Mouse (Mus musculus) liver, embryonic 13.5 days (tissue): Measurements from ENCODE around the gene Chid1. TPM values are rescaled to one million over a fixed set of nuclear protein-coding genes. Genes with fewer than 3 reads are reported as not detected.

ENCODE experiments used
- ATAC-seq: fragments of 200-750 bp; cut with Nextera tagmentation; 2 replicates; pipeline ENCODE4 v1.8.0; 2017; ENCODE audit warnings: low read depth, mild to moderate bottlenecking, moderate number of reproducible peaks, moderate library complexity
- DNase-seq: peaks from one replicate; pipeline ENCODE4 v3.0.0; 2022
- H3K27ac ChIP-seq: fragments of 300-500 bp; sonication (generic); 2 replicates; pipeline ENCODE4 v1.5.1; 2015; ENCODE audit warnings: moderate library complexity, mild to moderate bottlenecking, inconsistent platforms
- H3K27me3 ChIP-seq: fragments of 300-500 bp; sonication (generic); 2 replicates; pipeline ENCODE4 v1.6.1; 2015; ENCODE audit warnings: mild to moderate bottlenecking, inconsistent platforms
- H3K36me3 ChIP-seq: fragments of 300-500 bp; sonication (generic); 2 replicates; pipeline ENCODE4 v1.6.1; 2015; ENCODE audit warnings: mild to moderate bottlenecking, inconsistent platforms
- H3K4me1 ChIP-seq: fragments of 300-500 bp; sonication (generic); replicated peaks from 2 replicates; pipeline ENCODE4 v1.6.1; 2015; ENCODE audit warnings: inconsistent platforms
- H3K4me2 ChIP-seq: fragments of 300-500 bp; sonication (generic); 2 replicates; pipeline ENCODE4 v1.6.1; 2015; ENCODE audit warnings: inconsistent platforms, mild to moderate bottlenecking, moderate library complexity
- H3K4me3 ChIP-seq: fragments of 300-500 bp; sonication (generic); replicated peaks from 2 replicates; pipeline ENCODE4 v1.5.1; 2015; ENCODE audit warnings: mild to moderate bottlenecking, inconsistent platforms
- H3K9ac ChIP-seq: fragments of 300-500 bp; sonication (generic); 2 replicates; pipeline ENCODE4 v1.6.1; 2015; ENCODE audit warnings: mild to moderate bottlenecking, inconsistent platforms
- H3K9me3 ChIP-seq: fragments of 300-500 bp; sonication (generic); replicated peaks from 2 replicates; pipeline ENCODE4 v1.6.1; 2016; ENCODE audit warnings: inconsistent platforms
- WGBS: fragments of 180-500 bp; shearing (Covaris S2); methylation state at CpG from one replicate; pipeline ENCODE4 v1.1.7; 2015; ENCODE audit not compliant: insufficient replicate concordance; 5-methylcytosine and 5-hydroxymethylcytosine counted together
- polyA plus RNA-seq: library from polyadenylated mRNA; unstranded; fragments of >200 nt; fragmentation: Nextera tagmentation; extraction: Ambion mirVana; gene quantifications from 2 replicates; pipeline ENCODE4 v1.2.1, GENCODE M21; 2015

Chid1 gene
- polyA plus RNA-seq, 1 experiment from 2014 or later: 28.0 TPM

- H3K4me2 ChIP-seq: no peak overlapping the region
- H3K9me3 ChIP-seq: no peaks in the 10 kb centered on the region
- H3K4me1 ChIP-seq: peaks cover 47% of the 10 kb centered on the region
- no peaks in the 10 kb centered on the region for H3K36me3 ChIP-seq
- ATAC-seq (no peak), DNase-seq (no peak)
- H3K9ac ChIP-seq: no peak overlapping the region
- 60% methylated on average over 5 of the region's 5 CpGs for WGBS
- H3K27me3 ChIP-seq: peaks cover 65% of the 10 kb centered on the region
- no peak overlapping the region for H3K27ac ChIP-seq
- no peak overlapping the region for H3K4me3 ChIP-seq
Measured at GRCm38 (mm10) chr7:141460001-141460390, 79.7 kb downstream of the Chid1 start.

- WGBS: 86% methylated on average over 17 of the region's 17 CpGs
- H3K9me3 ChIP-seq: no peaks in the 10 kb centered on the region
- H3K4me1 ChIP-seq: peaks cover 45% of the 10 kb centered on the region
- no peak overlapping the region for H3K4me2 ChIP-seq
- H3K4me3 ChIP-seq: no peak overlapping the region
- H3K27me3 ChIP-seq: peaks cover 58% of the 10 kb centered on the region
- ATAC-seq (no peak), DNase-seq (no peak)
- no peak overlapping the region for H3K9ac ChIP-seq
- H3K36me3 ChIP-seq: no peaks in the 10 kb centered on the region
- H3K27ac ChIP-seq: no peak overlapping the region
Measured at GRCm38 (mm10) chr7:141459301-141459711, 80.4 kb downstream of the Chid1 start.

- DNase-seq: no peak
- no peak overlapping the region for H3K27ac ChIP-seq
- no peaks in the 10 kb centered on the region for H3K36me3 ChIP-seq
- WGBS: 85% methylated on average over 11 of the region's 11 CpGs
- H3K9me3 ChIP-seq: no peaks in the 10 kb centered on the region
- no peak for ATAC-seq
- H3K4me3 ChIP-seq: no peak overlapping the region
- peaks cover 51% of the 10 kb centered on the region for H3K27me3 ChIP-seq
- H3K9ac ChIP-seq: no peak overlapping the region
- H3K4me2 ChIP-seq: no peak overlapping the region
- H3K4me1 ChIP-seq: peaks cover 47% of the 10 kb centered on the region
Measured at GRCm38 (mm10) chr7:141458661-141459060, 81.0 kb downstream of the Chid1 start.

GRCm38 (mm10) chr7:141457986-141458660 is 81.5 kb downstream of the Chid1 start:
- Histone ChIP-seq H3K4me2 (no peak overlapping the region), H3K9ac (no peak overlapping the region), H3K36me3 (no peaks in the 10 kb centered on the region), H3K9me3 (no peaks in the 10 kb centered on the region), H3K4me3 (no peak overlapping the region), H3K27me3 (peaks cover 46% of the 10 kb centered on the region), H3K4me1 (peaks cover 47% of the 10 kb centered on the region), H3K27ac (no peak overlapping the region)
- no peak for DNase-seq
- 70% methylated on average over 15 of the region's 15 CpGs for WGBS
- ATAC-seq: no peak

- Histone ChIP-seq H3K9ac (no peak overlapping the region), H3K27ac (no peak overlapping the region), H3K27me3 (peaks cover 37% of the 10 kb centered on the region), H3K9me3 (no peaks in the 10 kb centered on the region), H3K4me2 (no peak overlapping the region), H3K36me3 (peaks cover 1% of the 10 kb centered on the region), H3K4me1 (peaks cover 47% of the 10 kb centered on the region), H3K4me3 (no peak overlapping the region)
- 85% methylated on average over 14 of the region's 14 CpGs for WGBS
- no peak for ATAC-seq
- DNase-seq: no peak
Measured at GRCm38 (mm10) chr7:141457236-141457635, 82.4 kb downstream of the Chid1 start.

- Histone ChIP-seq H3K9me3 (no peaks in the 10 kb centered on the region), H3K9ac (no peak overlapping the region), H3K4me2 (peak overlapping the region; percentile 100), H3K4me1 (peaks cover 49% of the 10 kb centered on the region), H3K36me3 (peaks cover 6% of the 10 kb centered on the region), H3K27me3 (peaks cover 32% of the 10 kb centered on the region), H3K4me3 (peak overlapping the region; percentile 84; the same call in 1 of the 2 replicates), H3K27ac (no peak overlapping the region)
- no peak for ATAC-seq
- no peak for DNase-seq
- WGBS: 91% methylated on average over 6 of the region's 6 CpGs
Measured at GRCm38 (mm10) chr7:141456739-141457138, 82.9 kb downstream of the Chid1 start.

GRCm38 (mm10) chr7:141455610-141456314 is 83.9 kb downstream of the Chid1 start:
- peak overlapping the region; percentile 84 for H3K9ac ChIP-seq
- peak overlapping the region; percentile 100 for H3K4me2 ChIP-seq
- H3K4me3 ChIP-seq: peak overlapping the region; percentile 84
- peak; percentile 13 for ATAC-seq
- H3K36me3 ChIP-seq: peaks cover 16% of the 10 kb centered on the region
- WGBS: 2% methylated on average over 23 of the region's 23 CpGs
- peak; percentile 67 for DNase-seq
- H3K9me3 ChIP-seq: no peaks in the 10 kb centered on the region
- H3K27ac ChIP-seq: peak overlapping the region; percentile 91
- H3K4me1 ChIP-seq: peaks cover 52% of the 10 kb centered on the region
- peaks cover 22% of the 10 kb centered on the region for H3K27me3 ChIP-seq

- peak within 1 kb of the TSS; percentile 100 for H3K4me2 ChIP-seq
Measured at GRCm38 (mm10) chr7:141454967-141455551, 84.6 kb downstream of the Chid1 start, which contains the start of gene Pnpla2. Pnpla2 (plus strand) TSS chr7:141455198.

GRCm38 (mm10) chr7:141453636-141454035 is 86.0 kb downstream of the Chid1 start:
- 64% methylated on average over 2 of the region's 2 CpGs for WGBS
- 0 out of 2 replicates have a peak, but pooled peaks cover 1% of the 10 kb centered on the region for H3K27me3 ChIP-seq
- no peak for DNase-seq
- H3K4me1 ChIP-seq: peaks cover 66% of the 10 kb centered on the region
- H3K4me3 ChIP-seq: no peak overlapping the region
- no peak overlapping the region for H3K9ac ChIP-seq
- ATAC-seq: no peak
- no peak overlapping the region for H3K27ac ChIP-seq
- H3K9me3 ChIP-seq: no peaks in the 10 kb centered on the region
- peaks cover 37% of the 10 kb centered on the region for H3K36me3 ChIP-seq
- H3K4me2 ChIP-seq: no peak overlapping the region

More at GRCm38 (mm10) chr7:141454967-141455551, 84.6 kb downstream of the Chid1 start, which contains the start of gene Pnpla2:
- peaks cover 23% of the 10 kb centered on the region for H3K36me3 ChIP-seq
- H3K27me3 ChIP-seq: peaks cover 15% of the 10 kb centered on the region
- H3K9me3 ChIP-seq: no peaks in the 10 kb centered on the region
- H3K4me1 ChIP-seq: peaks cover 52% of the 10 kb centered on the region
- H3K27ac ChIP-seq: peak within 1 kb of the TSS; percentile 91
- WGBS: under 1% methylated on average over 41 of the region's 45 CpGs
- ATAC-seq (peak; percentile 88), DNase-seq (peak; percentile 93)
- H3K4me3 ChIP-seq: peak within 1 kb of the TSS; percentile 84
- peak within 1 kb of the TSS; percentile 84 for H3K9ac ChIP-seq

- DNase-seq (no peak), ATAC-seq (no peak)
- Histone ChIP-seq H3K4me1 (peaks cover 66% of the 10 kb centered on the region), H3K9ac (peak overlapping the region; percentile 36), H3K27me3 (no peaks in the 10 kb centered on the region), H3K4me3 (no peak overlapping the region), H3K36me3 (peaks cover 43% of the 10 kb centered on the region), H3K4me2 (0 out of 2 replicates have a peak overlapping the region, but pooled peaks have one; percentile 2), H3K9me3 (no peaks in the 10 kb centered on the region), H3K27ac (peak overlapping the region; percentile 53)
Measured at GRCm38 (mm10) chr7:141451928-141452327, 87.7 kb downstream of the Chid1 start.
